Mouse (Mus musculus): ENCODE data around the gene Zmynd15.

- TF ChIP-seq POLR2A (IDR thresholded peaks at IDR 0.05; ENCODE audit: low read depth, low read length) (no peak), CTCF (IDR thresholded peaks at IDR 0.05; ENCODE audit: extremely low read depth, insufficient read length, insufficient replicate concordance, low read depth, low read length) (peak; percentile 42; the same call in 1 of the 2 replicates)
Measured at GRCm38 (mm10) chr11:70413961-70414360, 45.3 kb upstream of the Zmynd15 start.
